Mouse (Mus musculus) thymus, postnatal 14 days (tissue): ENCODE measurements around the gene Tbc1d9.

ENCODE experiments used
- DNase-seq: peaks from one replicate; pipeline ENCODE4 v3.0.0; 2021

Tbc1d9 gene

DNA sequence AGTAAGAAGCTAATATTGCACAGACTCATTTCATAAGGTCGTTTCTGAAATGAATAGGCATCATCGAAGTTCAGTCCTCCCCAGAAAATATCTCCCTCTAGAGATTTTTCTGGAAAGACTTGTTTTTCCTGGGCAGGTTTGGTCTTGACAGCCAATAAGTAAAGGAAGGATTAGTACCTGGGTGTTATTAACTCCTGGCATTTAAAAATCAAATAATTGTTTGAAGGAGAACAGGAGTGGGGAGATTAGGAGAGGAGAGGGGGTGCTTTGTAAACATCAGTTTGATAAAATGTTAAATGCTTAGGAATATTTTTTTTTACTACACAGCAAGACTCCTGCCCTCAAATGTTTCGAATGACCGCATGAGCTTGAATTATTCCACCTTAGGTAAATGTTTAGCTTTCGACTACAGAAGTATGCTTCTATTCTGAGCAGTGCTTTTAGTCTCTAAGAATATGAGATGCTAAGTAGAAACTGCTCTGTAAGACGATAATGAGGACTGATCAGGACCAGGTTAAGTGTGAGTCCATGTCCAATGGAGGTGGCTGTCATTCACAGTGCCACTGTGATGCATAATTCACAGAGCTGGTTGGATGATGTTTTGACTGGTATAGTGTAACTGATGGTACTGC, 16.8 kb downstream of the Tbc1d9 start:
- no peak for DNase-seq

- DNase-seq: no peak
These were observed 17.6 kb downstream of the Tbc1d9 start for GRCm38 (mm10) chr8:83182784-83183183.

DNA sequence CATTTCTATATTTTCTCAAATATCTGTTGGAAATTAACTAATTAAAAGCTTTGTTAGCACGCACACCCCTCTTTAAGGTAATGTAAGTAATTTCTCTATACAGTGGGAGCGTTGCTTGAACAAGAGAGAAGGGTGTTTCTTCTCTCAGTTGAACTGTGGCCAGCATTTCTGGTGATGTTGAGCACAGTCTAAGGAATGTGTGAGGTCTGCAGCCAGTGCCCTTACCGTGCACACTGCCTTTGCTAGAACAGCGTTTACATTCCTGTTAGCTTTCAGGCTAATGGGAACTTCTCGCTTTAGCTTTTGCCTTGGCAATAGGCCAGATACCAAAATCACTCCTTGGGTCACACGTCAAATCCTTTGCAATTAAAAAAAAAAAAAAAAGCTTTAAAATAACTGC, 21.2 kb downstream of the Tbc1d9 start:
- DNase-seq: no peak

DNA sequence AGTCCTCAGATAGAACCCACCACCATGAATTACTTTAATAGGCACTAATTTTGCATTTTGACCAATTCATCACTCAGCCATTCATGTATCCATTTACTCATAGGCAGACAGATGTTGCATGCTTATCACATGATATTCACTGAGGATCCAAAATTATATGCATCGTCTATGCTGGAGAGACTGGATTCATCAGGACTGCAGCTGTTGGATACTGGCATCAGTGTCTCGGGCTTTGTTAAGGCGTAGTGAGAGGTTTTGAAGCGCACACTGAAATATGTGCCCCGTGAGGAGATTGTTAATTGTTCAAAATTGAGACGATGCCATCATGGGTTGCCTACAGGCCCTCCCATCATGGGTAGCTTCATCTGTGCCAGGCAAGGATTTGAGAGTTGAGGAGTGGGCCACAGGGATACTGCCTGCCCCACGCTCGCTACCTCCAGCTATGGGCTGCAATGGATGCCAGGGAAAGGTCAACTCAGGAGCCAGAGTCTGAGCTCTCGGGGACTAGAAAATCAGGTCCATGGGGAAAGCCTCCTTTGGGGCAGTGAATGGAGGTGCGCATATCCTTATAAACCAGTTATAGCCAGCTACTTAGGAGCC, 22.3 kb downstream of the Tbc1d9 start:
- DNase-seq: no peak

- no peak for DNase-seq
These were observed 24.5 kb downstream of the Tbc1d9 start for GRCm38 (mm10) chr8:83189538-83190095.

DNA sequence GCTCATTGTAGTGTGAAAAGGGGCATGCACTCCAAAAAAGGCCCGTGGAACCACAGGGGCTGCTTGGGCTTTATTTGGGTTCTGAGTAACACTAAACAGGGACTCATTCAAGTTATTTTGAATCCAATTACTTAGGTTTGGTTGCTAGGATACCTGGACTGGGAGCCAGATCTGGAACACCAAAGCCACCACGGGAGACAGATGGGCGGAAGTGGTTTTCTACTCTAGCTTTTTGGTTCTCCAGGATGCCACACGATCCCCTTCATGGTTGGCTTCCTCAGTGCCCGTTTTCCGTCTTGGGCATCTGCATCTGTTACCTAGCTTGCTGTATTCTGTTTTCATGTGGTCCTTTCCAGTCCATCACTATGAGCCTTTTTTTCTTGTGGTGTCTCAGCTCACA, 30.9 kb downstream of the Tbc1d9 start:
- DNase-seq: no peak

- DNase-seq: no peak
These were observed 34.6 kb downstream of the Tbc1d9 start for GRCm38 (mm10) chr8:83199715-83200114.

GRCm38 (mm10) chr8:83200191-83201177, 35.3 kb downstream of the Tbc1d9 start:
- no peak for DNase-seq

GRCm38 (mm10) chr8:83202946-83203345, 37.8 kb downstream of the Tbc1d9 start:
- no peak for DNase-seq

DNA sequence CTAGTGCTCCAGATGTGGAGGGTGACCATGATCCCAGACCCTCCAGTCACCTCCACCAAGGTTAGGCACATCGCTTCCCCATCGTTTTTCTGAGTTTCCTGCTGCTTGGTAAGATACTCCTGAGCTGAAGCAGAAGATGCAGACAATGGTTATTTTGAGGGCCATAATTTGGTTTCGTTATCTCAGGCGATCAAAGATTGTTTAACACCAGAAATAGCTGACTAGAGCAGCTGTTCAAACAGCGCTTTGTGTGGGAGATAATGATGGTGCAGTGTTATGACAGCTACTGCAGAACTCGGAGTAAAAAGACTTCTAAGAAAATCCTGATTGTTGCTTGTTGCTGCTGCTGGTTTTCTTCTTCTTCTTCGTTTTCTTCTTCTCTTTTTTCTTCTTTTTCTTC, 40.8 kb downstream of the Tbc1d9 start:
- DNase-seq: no peak

- DNase-seq: peak; percentile 7
These were observed 44.4 kb downstream of the Tbc1d9 start for GRCm38 (mm10) chr8:83209581-83209980.

GRCm38 (mm10) chr8:83210676-83211075, 45.5 kb downstream of the Tbc1d9 start:
- no peak for DNase-seq

DNA sequence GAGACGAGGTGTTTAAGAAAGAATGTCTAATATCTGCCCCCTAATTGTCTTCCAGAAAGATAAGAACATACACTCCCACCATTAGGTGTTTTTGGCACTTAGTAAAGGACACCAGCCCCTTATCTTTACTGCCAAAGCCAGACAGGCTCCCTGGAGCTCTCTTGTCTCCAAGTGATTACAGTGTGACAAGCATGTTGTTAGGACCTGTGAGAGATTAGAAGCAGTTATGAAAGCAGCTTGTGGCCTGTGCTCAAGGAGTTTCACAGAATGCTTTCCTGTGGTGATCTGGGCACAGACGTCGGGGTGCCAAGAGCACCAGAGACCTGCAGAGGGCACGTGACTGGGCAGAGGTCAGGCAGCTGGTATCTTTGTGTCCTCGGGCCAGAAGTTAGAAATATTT, 49.9 kb downstream of the Tbc1d9 start:
- no peak for DNase-seq

- no peak for DNase-seq
These were observed 51.4 kb downstream of the Tbc1d9 start for GRCm38 (mm10) chr8:83216520-83216919.

DNA sequence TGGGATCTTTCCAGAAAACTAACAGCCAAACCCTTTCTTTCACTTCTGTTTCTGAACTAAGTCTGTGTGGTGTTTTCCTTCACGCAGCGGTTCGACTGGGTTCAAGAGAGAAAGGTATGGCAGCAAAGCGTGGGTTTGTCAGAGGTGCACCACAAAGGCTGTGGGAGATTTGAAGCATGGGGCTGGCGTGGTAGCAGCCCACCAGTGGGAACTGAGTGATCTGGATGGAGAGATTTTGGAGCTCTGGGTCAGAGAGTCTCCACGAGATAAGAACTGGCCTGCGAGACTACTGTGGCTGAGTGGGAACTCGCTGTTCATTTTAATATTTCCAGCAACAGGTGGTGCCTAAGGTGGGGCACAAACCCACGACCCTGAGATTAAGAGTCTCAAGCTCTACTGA, 52.0 kb downstream of the Tbc1d9 start:
- DNase-seq: no peak

GRCm38 (mm10) chr8:83217891-83218290, 52.7 kb downstream of the Tbc1d9 start:
- no peak for DNase-seq

GRCm38 (mm10) chr8:83219392-83219791, 54.2 kb downstream of the Tbc1d9 start:
- no peak for DNase-seq

GRCm38 (mm10) chr8:83220746-83221145, 55.6 kb downstream of the Tbc1d9 start:
- no peak for DNase-seq

GRCm38 (mm10) chr8:83224754-83225416, 59.7 kb downstream of the Tbc1d9 start:
- DNase-seq: no peak

- no peak for DNase-seq
These were observed 60.4 kb downstream of the Tbc1d9 start for GRCm38 (mm10) chr8:83225598-83225997.

- DNase-seq: no peak
These were observed 62.2 kb downstream of the Tbc1d9 start for GRCm38 (mm10) chr8:83227336-83227735.

GRCm38 (mm10) chr8:83233099-83233498, 67.9 kb downstream of the Tbc1d9 start:
- no peak for DNase-seq

GRCm38 (mm10) chr8:83239341-83239740, 74.2 kb downstream of the Tbc1d9 start:
- DNase-seq: peak; percentile 9
